Mouse (Mus musculus): ENCODE measurements around the gene Mpped2.

DNA sequence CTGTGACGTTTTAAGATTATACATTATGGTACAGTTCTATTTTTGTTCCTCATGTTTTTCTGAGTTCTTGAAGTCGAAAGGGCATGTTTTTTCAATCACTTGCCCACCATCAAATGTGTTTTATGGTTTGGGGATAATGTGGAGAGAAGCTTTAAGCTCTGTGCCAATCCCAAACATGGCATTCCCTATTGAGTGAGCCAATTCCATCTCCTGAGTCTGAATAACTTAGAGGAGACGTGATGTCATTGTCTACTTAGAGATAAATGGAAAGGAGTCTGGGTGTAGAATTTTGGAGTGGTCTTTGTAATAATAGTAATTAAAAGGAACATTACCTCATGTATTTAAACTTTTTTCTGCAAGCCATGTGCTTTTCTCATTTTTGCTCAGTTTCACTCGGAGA is 9.2 kb upstream of the Mpped2 start:
- TF ChIP-seq POLR2A (IDR thresholded peaks at IDR 0.05; ENCODE audit: insufficient read length, low read depth) (no peak), POLR2AphosphoS2 (IDR thresholded peaks at IDR 0.05; ENCODE audit: insufficient read length, low read depth) (no peak), MAX (IDR thresholded peaks at IDR 0.05; ENCODE audit: low read depth) (no peak), USF1 (IDR thresholded peaks at IDR 0.05; ENCODE audit: low read depth) (no peak), TCF12 (IDR thresholded peaks at IDR 0.05; ENCODE audit: insufficient read depth, poor library complexity, severe bottlenecking) (no peak)

Measured in myocyte (in vitro differentiated cells).